Mouse (Mus musculus): ENCODE measurements around the gene Ushbp1.

DNA sequence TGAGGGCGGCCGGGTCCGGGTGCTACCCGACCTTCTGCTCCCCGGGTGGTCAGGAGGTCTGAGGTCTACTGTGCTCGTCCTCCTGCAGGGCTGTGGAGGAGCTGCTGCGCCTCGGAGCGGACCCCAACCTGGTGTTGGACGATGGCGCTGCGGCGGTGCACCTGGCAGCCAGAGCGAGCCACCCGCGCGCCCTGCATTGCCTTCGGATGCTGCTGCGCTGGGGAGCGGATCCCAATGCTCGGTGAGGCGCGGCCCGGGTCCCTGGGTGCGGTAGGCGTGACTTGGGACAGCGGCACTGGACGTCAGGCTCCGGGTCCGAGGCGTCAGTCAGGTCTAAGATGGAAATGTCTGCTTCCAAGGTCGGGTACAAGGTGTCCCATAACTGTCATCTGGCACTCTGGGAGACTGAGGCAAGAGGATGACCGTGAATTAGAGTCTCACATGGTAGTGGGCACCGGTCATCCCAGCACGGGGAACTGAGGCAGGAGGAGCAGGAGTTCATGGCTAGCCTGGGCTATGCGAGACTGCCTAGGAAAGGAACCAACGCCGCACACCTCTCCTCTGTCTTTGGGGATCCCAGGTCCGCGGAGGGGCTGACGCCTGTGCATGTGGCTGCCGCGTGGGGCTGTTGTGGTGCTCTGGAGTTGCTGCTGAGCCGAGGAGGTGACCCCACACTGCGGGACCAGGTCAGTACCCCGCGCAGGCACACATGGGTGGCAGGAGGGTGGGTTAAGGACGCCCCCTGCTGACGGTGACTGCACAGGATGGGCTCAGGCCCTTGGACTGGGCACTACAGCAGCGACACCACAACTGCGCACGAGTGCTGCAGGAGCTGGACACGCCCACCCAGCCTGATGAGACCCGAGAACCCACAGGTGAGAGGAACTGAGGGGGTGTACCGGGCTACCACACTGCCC is 10.8 kb upstream of the Ushbp1 start:
- TF ChIP-seq CTCF (conservative IDR thresholded peaks at IDR 0.05; ENCODE audit: insufficient read depth, insufficient read length, low read depth, low read length) (peak; percentile 88), POLR2A (IDR thresholded peaks at IDR 0.05; ENCODE audit: low read depth, low read length) (no peak)

Data from kidney, adult 2 months (tissue).